8 mouse cellular contexts compared by ENCODE assay signal in genomic region chr7:101836271-101837153, GRCm38 (mm10). TPM values are rescaled to one million over a fixed set of nuclear protein-coding genes. Genes with fewer than 3 reads are reported as not detected.
A peak's percentile ranks its signal among the peaks of the same experiment; 100 is the strongest.
DNase-seq lines count a peak whose midpoint lies in the region; ATAC-seq and TF ChIP-seq lines count a peak whose summit lies in the region.

No protein-coding gene starts in this region.

- DNase-seq in MEL (ENCODE audit: low read depth, low spot score): peak; percentile 74
- peak; percentile 55 for DNase-seq in forelimb bud, embryonic 11.5 days (ENCODE audit: low read depth, low spot score)
- peak; percentile 45 to 50 for DNase-seq in left cerebral cortex, postnatal 25 days (ENCODE audit: low spot score in 2 of 2)
- peak; percentile 19 to 50 for DNase-seq in right cerebral cortex, adult 2 months (ENCODE audit: low spot score in 2 of 2)
- peak; percentile 44 to 65 for DNase-seq in urinary bladder, postnatal 36 days (ENCODE audit: low spot score in 2 of 2)

- 0 out of 4 replicates have a peak, but pooled peaks cover 0 to 5% of the 10 kb centered on the region in 2 experiments for H3K4me1 ChIP-seq in MEL (ENCODE audit: control insufficient read depth in 1 of 2, insufficient read depth in 2 of 2, low read length in 2 of 2)
- peaks cover 3% of the 10 kb centered on the region; the same call in 1 of the 2 replicates for H3K4me1 ChIP-seq in brown adipose tissue, adult 24 weeks (ENCODE audit: control insufficient read depth, insufficient read depth, insufficient read length, low read length)
- H3K4me1 ChIP-seq in hindbrain, embryonic 15.5 days (replicated peaks): peaks cover 36% of the 10 kb centered on the region
- H3K4me1 ChIP-seq in megakaryocyte, embryonic 14.5 days: peaks cover 33% of the 10 kb centered on the region

- peaks cover 3% of the 10 kb centered on the region; the same call in 1 of the 2 replicates for H3K79me2 ChIP-seq in MEL (ENCODE audit: control insufficient read depth, insufficient read depth, low read length, poor library complexity)

- TF ChIP-seq RAD21 in MEL (IDR thresholded peaks at IDR 0.05; ENCODE audit: low read depth, low read length): no peak

- peak overlapping the region; percentile 99 for H3K4me2 ChIP-seq in hindbrain, embryonic 15.5 days

- WGBS in hindbrain, embryonic 15.5 days: under 1% methylated on average over 55 of the region's 63 CpGs

- H3K9me3 ChIP-seq in MEL (replicated peaks; ENCODE audit: insufficient read depth, low read length): no peaks in the 10 kb centered on the region
- no peaks in the 10 kb centered on the region for H3K9me3 ChIP-seq in hindbrain, embryonic 15.5 days
- H3K9me3 ChIP-seq in megakaryocyte, embryonic 14.5 days: no peaks in the 10 kb centered on the region

- no peaks in the 10 kb centered on the region for H3K36me3 ChIP-seq in MEL (ENCODE audit: control insufficient read depth in 1 of 2, insufficient read depth in 2 of 2, low read length in 2 of 2)
- peaks cover 2% of the 10 kb centered on the region; the same call in 1 of the 2 replicates for H3K36me3 ChIP-seq in hindbrain, embryonic 15.5 days
- H3K36me3 ChIP-seq in megakaryocyte, embryonic 14.5 days (replicated peaks; ENCODE audit: low read length): peaks cover 41% of the 10 kb centered on the region

- ATAC-seq in hindbrain, embryonic 15.5 days (ENCODE audit: low FRiP score, low read depth): peak; percentile 68

- H3K27me3 ChIP-seq in MEL (ENCODE audit: control insufficient read depth in 1 of 2, insufficient read depth in 2 of 2, low read length in 2 of 2): no peaks in the 10 kb centered on the region
- H3K27me3 ChIP-seq in hindbrain, embryonic 15.5 days: peaks cover 8% of the 10 kb centered on the region; the same call in 1 of the 2 replicates
- peaks cover 47% of the 10 kb centered on the region for H3K27me3 ChIP-seq in megakaryocyte, embryonic 14.5 days (replicated peaks)

- H3K4me3 ChIP-seq in MEL (ENCODE audit: control insufficient read depth in 1 of 2, insufficient read depth in 1 of 2, low read depth in 2 of 2, low read length in 2 of 2): peak overlapping the region; percentile 69 to 100
- H3K4me3 ChIP-seq in brown adipose tissue, adult 24 weeks (ENCODE audit: insufficient read depth, low read depth, low read length): peak overlapping the region; percentile 95
- H3K4me3 ChIP-seq in hindbrain, embryonic 15.5 days: peak overlapping the region; percentile 63
- peak overlapping the region; percentile 94 for H3K4me3 ChIP-seq in megakaryocyte, embryonic 14.5 days (replicated peaks)

- peak in 1 of 2 experiments; percentile 28; a peak in 1 of 4 replicates for TF ChIP-seq EP300 in MEL (IDR thresholded peaks at IDR 0.05; ENCODE audit: low read depth in 1 of 2, low read length in 2 of 2)

- no peak for TF ChIP-seq CTCF in MEL (IDR thresholded peaks at IDR 0.05 in 2 of 3, conservative IDR thresholded peaks at IDR 0.05 in 1 of 3; ENCODE audit: control insufficient read depth in 1 of 3, insufficient read depth in 1 of 3, low read depth in 2 of 3, low read length in 3 of 3, poor library complexity in 1 of 3, severe bottlenecking in 1 of 3)

- peak in 1 of 2 experiments; percentile 48; a peak in 1 of 4 replicates for TF ChIP-seq POLR2A in MEL (IDR thresholded peaks at IDR 0.05; ENCODE audit: control insufficient read depth in 1 of 2, insufficient read depth in 1 of 2, low read depth in 1 of 2, low read length in 2 of 2, poor library complexity in 1 of 2)

- intact Hi-C loops in left cerebral cortex, postnatal 25 days (cut with DNase I): loop anchor here (5.0 kb wide), 3 partner anchors 46 to 159 kb away; no protein-coding TSS in a partner anchor

- H3K27ac ChIP-seq in MEL (ENCODE audit: control insufficient read depth, low read depth, low read length): peak overlapping the region; percentile 32; the same call in 1 of the 2 replicates
- H3K27ac ChIP-seq in brown adipose tissue, adult 24 weeks (replicated peaks; ENCODE audit: low read depth, low read length): peak overlapping the region; percentile 86
- peak overlapping the region; percentile 82 for H3K27ac ChIP-seq in hindbrain, embryonic 15.5 days (replicated peaks)

- H3K9ac ChIP-seq in MEL (ENCODE audit: control insufficient read depth, low read depth, low read length, poor library complexity, severe bottlenecking): peak overlapping the region; percentile 81
- H3K9ac ChIP-seq in hindbrain, embryonic 15.5 days: peak overlapping the region; percentile 63

TF ChIP-seq in MEL, 35 proteins besides CTCF, POLR2A, EP300 and RAD21:
- TF ChIP-seq POLR2AphosphoS2 (IDR thresholded peaks at IDR 0.05; ENCODE audit: low read length) (no peak), USF2 (IDR thresholded peaks at IDR 0.05; ENCODE audit: borderline replicate concordance in 1 of 2, insufficient read depth in 1 of 2, low read depth in 1 of 2, low read length in 2 of 2) (no peak), POLR2AphosphoS5 (IDR thresholded peaks at IDR 0.05; ENCODE audit: borderline replicate concordance, low read depth, low read length) (no peak), TCF12 (IDR thresholded peaks at IDR 0.05; ENCODE audit: low read depth, low read length) (0 out of 2 replicates have a peak, but pooled peaks have one; percentile 3), SIN3A (IDR thresholded peaks at IDR 0.05; ENCODE audit: low read length) (peak; percentile 18; the same call in 1 of the 2 replicates), HCFC1 (IDR thresholded peaks at IDR 0.05; ENCODE audit: low read depth, low read length) (peak; percentile 6; the same call in 1 of the 2 replicates), ETS1 (IDR thresholded peaks at IDR 0.05; ENCODE audit: low read depth, low read length) (no peak), MAX (IDR thresholded peaks at IDR 0.05; ENCODE audit: low read length) (0 out of 2 replicates have a peak, but pooled peaks have one; percentile 11), KAT2A (conservative IDR thresholded peaks at IDR 0.05; ENCODE audit: low read depth, low read length) (0 out of 2 replicates have a peak, but pooled peaks have one; percentile 17), BHLHE40 (IDR thresholded peaks at IDR 0.05; ENCODE audit: borderline replicate concordance, low read depth, low read length) (no peak), CHD2 (IDR thresholded peaks at IDR 0.05; ENCODE audit: low read length) (peak; percentile 42; the same call in 1 of the 2 replicates), NRF1 (IDR thresholded peaks at IDR 0.05; ENCODE audit: insufficient read depth, low read depth, low read length, poor library complexity, severe bottlenecking) (no peak), UBTF (IDR thresholded peaks at IDR 0.05; ENCODE audit: borderline replicate concordance, insufficient read depth, low read depth, low read length) (peak; percentile 88; the same call in 1 of the 2 replicates)

RNA-seq across cellular contexts. Expression of gene Inppl1, which starts 1.5 kb away (rescaled TPM):
- 9.5 and 11.7 TPM in 2 replicates for total RNA-seq in MEL (2012; rRNA removed)
- polyA plus RNA-seq in MEL (2012; ENCODE audit: insufficient read depth in 1 of 2, insufficient read length in 2 of 2, low read depth in 1 of 2, low replicate concordance in 2 of 2, missing spikeins in 1 of 2): 10 to 100 TPM in 1 of 2 experiments, not detected in 1; 31.3 TPM
- polyA plus RNA-seq in brown adipose tissue, adult 24 weeks (2012; ENCODE audit: insufficient read depth, insufficient read length, missing spikeins): 34.7 and 48.3 TPM in 2 replicates
- polyA plus RNA-seq in hindbrain, embryonic 15.5 days (2015; fragmentation: Nextera tagmentation; extraction: Ambion mirVana): 17.2 and 18.2 TPM in 2 replicates
- total RNA-seq in left cerebral cortex, postnatal 25 days (2021): 10 to 100 TPM; 32.7 to 33.6 TPM
- 78.9 and 135 TPM in 2 replicates for polyA plus RNA-seq in megakaryocyte, embryonic 14.5 days (2012; ENCODE audit: insufficient read depth, low replicate concordance)

RNA-seq across cellular contexts. Expression of gene Phox2a, which starts 18.4 kb away (rescaled TPM):
- not detected in 2 replicates for total RNA-seq in MEL (2012; rRNA removed)
- polyA plus RNA-seq in MEL (2012; ENCODE audit: insufficient read depth in 1 of 2, insufficient read length in 2 of 2, low read depth in 1 of 2, low replicate concordance in 2 of 2, missing spikeins in 1 of 2): not detected
- not detected in 2 replicates for polyA plus RNA-seq in brown adipose tissue, adult 24 weeks (2012; ENCODE audit: insufficient read depth, insufficient read length, missing spikeins)
- 1.5 and 2.3 TPM in 2 replicates for polyA plus RNA-seq in hindbrain, embryonic 15.5 days (2015; fragmentation: Nextera tagmentation; extraction: Ambion mirVana)
- not detected for total RNA-seq in left cerebral cortex, postnatal 25 days (2021)
- 0.29 TPM in 1 of 2 replicates, not detected in the other for polyA plus RNA-seq in megakaryocyte, embryonic 14.5 days (2012; ENCODE audit: insufficient read depth, low replicate concordance)

RNA-seq across cellular contexts. Expression of gene Folr2, which starts 20.5 kb away (rescaled TPM):
- not detected in 2 replicates for total RNA-seq in MEL (2012; rRNA removed)
- not detected for polyA plus RNA-seq in MEL (2012; ENCODE audit: insufficient read depth in 1 of 2, insufficient read length in 2 of 2, low read depth in 1 of 2, low replicate concordance in 2 of 2, missing spikeins in 1 of 2)
- polyA plus RNA-seq in brown adipose tissue, adult 24 weeks (2012; ENCODE audit: insufficient read depth, insufficient read length, missing spikeins): 16.1 and 22.7 TPM in 2 replicates
- polyA plus RNA-seq in hindbrain, embryonic 15.5 days (2015; fragmentation: Nextera tagmentation; extraction: Ambion mirVana): 2.4 and 2.9 TPM in 2 replicates
- under 1 TPM in 1 of 2 experiments, not detected in 1; 0.37 TPM for total RNA-seq in left cerebral cortex, postnatal 25 days (2021)
- 0.77 TPM in 1 of 2 replicates, not detected in the other for polyA plus RNA-seq in megakaryocyte, embryonic 14.5 days (2012; ENCODE audit: insufficient read depth, low replicate concordance)

RNA-seq across cellular contexts. Expression of gene Anapc15, which starts 27.0 kb away (rescaled TPM):
- total RNA-seq in MEL (2012; rRNA removed): 68.7 and 73.3 TPM in 2 replicates
- 100 to 1,000 TPM in 1 of 2 experiments, not detected in 1; 103 TPM for polyA plus RNA-seq in MEL (2012; ENCODE audit: insufficient read depth in 1 of 2, insufficient read length in 2 of 2, low read depth in 1 of 2, low replicate concordance in 2 of 2, missing spikeins in 1 of 2)
- polyA plus RNA-seq in brown adipose tissue, adult 24 weeks (2012; ENCODE audit: insufficient read depth, insufficient read length, missing spikeins): 36.9 and 39.2 TPM in 2 replicates
- 72.9 and 77.5 TPM in 2 replicates for polyA plus RNA-seq in hindbrain, embryonic 15.5 days (2015; fragmentation: Nextera tagmentation; extraction: Ambion mirVana)
- 10 to 100 TPM; 31.2 to 36.8 TPM for total RNA-seq in left cerebral cortex, postnatal 25 days (2021)
- polyA plus RNA-seq in megakaryocyte, embryonic 14.5 days (2012; ENCODE audit: insufficient read depth, low replicate concordance): 31.8 and 36.2 TPM in 2 replicates

RNA-seq across cellular contexts. Expression of gene Folr1, which starts 34.1 kb away (rescaled TPM):
- 0.12 TPM in 1 of 2 replicates, not detected in the other for total RNA-seq in MEL (2012; rRNA removed)
- polyA plus RNA-seq in MEL (2012; ENCODE audit: insufficient read depth in 1 of 2, insufficient read length in 2 of 2, low read depth in 1 of 2, low replicate concordance in 2 of 2, missing spikeins in 1 of 2): under 1 TPM in 1 of 2 experiments, not detected in 1; 0.07 TPM
- not detected in 2 replicates for polyA plus RNA-seq in brown adipose tissue, adult 24 weeks (2012; ENCODE audit: insufficient read depth, insufficient read length, missing spikeins)
- 29.8 and 51.4 TPM in 2 replicates for polyA plus RNA-seq in hindbrain, embryonic 15.5 days (2015; fragmentation: Nextera tagmentation; extraction: Ambion mirVana)
- 1 to 10 TPM; 3.3 to 5.2 TPM for total RNA-seq in left cerebral cortex, postnatal 25 days (2021)
- polyA plus RNA-seq in megakaryocyte, embryonic 14.5 days (2012; ENCODE audit: insufficient read depth, low replicate concordance): not detected in 2 replicates

Comparison
In these comparisons a context has a peak if more than half of its experiments do, and no peak if none do; other contexts are left out.
1. Peak in every context shown above with its lines: DNase-seq, ATAC-seq, H3K4me3 ChIP-seq and H3K27ac ChIP-seq.
2. H3K27ac ChIP-seq: peak in every context shown above with its lines; median percentile 86 in brown adipose tissue, adult 24 weeks; 82 in hindbrain, embryonic 15.5 days; 32 in MEL.